Mouse (Mus musculus): ENCODE measurements around the gene Slc4a1ap. TPM values are rescaled to one million over a fixed set of nuclear protein-coding genes. Genes with fewer than 3 reads are reported as not detected.
A peak's percentile ranks its signal among the peaks of the same experiment; 100 is the strongest.
"Not testable (repeated sequence)": the region's sequence is repeated elsewhere in the genome, so short reads cannot be mapped to it uniquely, and the experiment has no call there.

Gene Slc4a1ap
- polyA plus RNA-seq, 1 experiment from 2014 or later = 25.4 TPM

DNA sequence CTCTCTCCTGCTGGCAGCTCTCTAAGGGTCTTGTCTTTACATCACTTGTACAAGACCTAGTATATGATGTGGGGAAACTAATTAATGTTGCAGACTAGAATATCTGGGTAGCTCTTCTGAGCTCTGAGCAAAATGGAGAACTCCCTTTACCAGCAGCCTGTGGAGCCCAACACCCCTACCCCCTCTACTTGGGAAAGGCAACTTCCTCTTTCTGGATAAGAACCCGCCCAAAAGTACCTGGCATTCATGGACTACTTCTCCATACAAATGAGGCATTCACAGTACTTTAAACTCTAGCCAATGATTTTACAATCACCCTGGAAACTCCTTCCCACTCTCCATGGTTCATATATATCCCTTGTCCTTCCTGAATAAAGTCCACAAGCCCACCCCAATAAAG, 14.3 kb upstream of the Slc4a1ap start:
- ATAC-seq (replicated peaks; ENCODE audit: low FRiP score, low TSS enrichment, low read depth) (no peak), DNase-seq (ENCODE audit: low spot score) (no peak)
- WGBS = 76% methylated on average over 1 of the region's 1 CpGs
- Histone ChIP-seq H3K27me3 (replicated peaks; ENCODE audit: control insufficient read depth, insufficient read depth, low read length) (no peaks in the 10 kb centered on the region), H3K4me1 (replicated peaks; ENCODE audit: control insufficient read depth, insufficient read depth, low read length) (no peaks in the 10 kb centered on the region), H3K27ac (ENCODE audit: low read depth) (no peak overlapping the region), H3K36me3 (ENCODE audit: control insufficient read depth, insufficient read depth, low read length) (peaks cover 88% of the 10 kb centered on the region), H3K9ac (ENCODE audit: low read length) (no peak overlapping the region), H3K9me3 (ENCODE audit: control insufficient read depth, low read length) (no peaks in the 10 kb centered on the region), H3K4me3 (ENCODE audit: low read depth, low read length) (no peak overlapping the region), H3K4me2 (ENCODE audit: low read length) (no peak overlapping the region)

DNA sequence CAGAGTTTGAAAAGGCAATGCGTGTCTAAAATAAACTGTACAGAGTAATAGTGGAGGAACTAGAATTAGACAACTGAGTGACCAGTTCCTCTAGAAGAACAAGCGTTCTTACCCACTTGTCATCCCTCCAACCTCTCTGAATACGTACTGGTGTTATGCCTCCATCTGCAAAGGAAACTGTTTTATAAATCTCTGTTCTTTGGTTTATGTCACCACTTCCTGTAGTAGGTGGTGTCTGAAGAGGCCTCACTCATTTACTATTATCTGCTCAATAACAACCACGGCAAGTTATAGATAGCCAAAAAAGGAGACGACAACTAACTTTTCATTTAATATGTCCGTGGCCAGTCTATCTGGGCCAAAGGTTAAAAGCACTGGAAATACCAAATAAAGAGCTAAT, 6.2 kb upstream of the Slc4a1ap start:
- H3K36me3 ChIP-seq (ENCODE audit: control insufficient read depth, insufficient read depth, low read length) = peaks cover 67% of the 10 kb centered on the region
- H3K27ac ChIP-seq (ENCODE audit: low read depth) = no peak overlapping the region
- 85% methylated on average over 6 of the region's 6 CpGs for WGBS
- no peak overlapping the region for H3K9ac ChIP-seq (ENCODE audit: low read length)
- no peak overlapping the region for H3K4me2 ChIP-seq (ENCODE audit: low read length)
- DNase-seq (ENCODE audit: low spot score) (no peak), ATAC-seq (replicated peaks; ENCODE audit: low FRiP score, low TSS enrichment, low read depth) (no peak)
- H3K27me3 ChIP-seq (replicated peaks; ENCODE audit: control insufficient read depth, insufficient read depth, low read length) = no peaks in the 10 kb centered on the region
- no peaks in the 10 kb centered on the region for H3K9me3 ChIP-seq (ENCODE audit: control insufficient read depth, low read length)
- no peaks in the 10 kb centered on the region; the same call in 1 of the 2 replicates for H3K4me1 ChIP-seq (replicated peaks; ENCODE audit: control insufficient read depth, insufficient read depth, low read length)
- H3K4me3 ChIP-seq (ENCODE audit: low read depth, low read length) = no peak overlapping the region

DNA sequence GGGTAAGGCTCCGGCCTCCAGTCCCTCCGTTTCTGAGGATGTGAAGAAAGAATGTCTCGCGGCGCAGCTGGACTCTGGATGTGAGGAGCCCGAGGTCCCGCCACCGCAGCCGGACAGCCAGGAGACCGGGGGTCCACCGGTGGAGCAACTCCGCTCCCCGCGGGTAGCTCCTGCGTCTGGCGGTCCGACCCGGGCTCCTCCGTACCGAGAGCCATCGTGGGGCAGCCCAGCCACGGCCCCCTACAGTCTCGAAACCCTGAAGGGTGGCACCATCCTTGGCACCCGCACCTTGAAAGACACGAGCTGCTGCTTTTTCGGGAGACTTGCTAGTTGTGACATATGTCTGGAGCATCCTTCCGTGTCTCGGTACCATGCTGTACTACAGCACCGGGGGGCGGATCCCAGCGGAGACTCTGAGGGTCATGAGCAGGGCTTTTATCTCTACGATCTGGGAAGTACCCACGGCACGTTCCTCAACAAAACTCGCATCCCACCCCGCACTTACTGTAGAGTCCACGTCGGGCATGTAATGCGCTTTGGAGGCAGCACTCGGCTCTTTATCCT, 404 bp downstream of the Slc4a1ap start:
- Histone ChIP-seq H3K4me3 (ENCODE audit: low read depth, low read length) (peak overlapping the region; percentile 99), H3K9me3 (ENCODE audit: control insufficient read depth, low read length) (no peaks in the 10 kb centered on the region), H3K27me3 (replicated peaks; ENCODE audit: control insufficient read depth, insufficient read depth, low read length) (no peaks in the 10 kb centered on the region), H3K4me2 (ENCODE audit: low read length) (peak overlapping the region; percentile 87), H3K9ac (ENCODE audit: low read length) (peak overlapping the region; percentile 81), H3K4me1 (replicated peaks; ENCODE audit: control insufficient read depth, insufficient read depth, low read length) (peaks cover 14% of the 10 kb centered on the region), H3K36me3 (ENCODE audit: control insufficient read depth, insufficient read depth, low read length) (peaks cover 46% of the 10 kb centered on the region), H3K27ac (ENCODE audit: low read depth) (peak overlapping the region; percentile 81)
- DNase-seq (ENCODE audit: low spot score) (no peak), ATAC-seq (replicated peaks; ENCODE audit: low FRiP score, low TSS enrichment, low read depth) (peak; percentile 45; the same call in 1 of the 2 replicates)
- WGBS = 3% methylated on average over 40 of the region's 40 CpGs

DNA sequence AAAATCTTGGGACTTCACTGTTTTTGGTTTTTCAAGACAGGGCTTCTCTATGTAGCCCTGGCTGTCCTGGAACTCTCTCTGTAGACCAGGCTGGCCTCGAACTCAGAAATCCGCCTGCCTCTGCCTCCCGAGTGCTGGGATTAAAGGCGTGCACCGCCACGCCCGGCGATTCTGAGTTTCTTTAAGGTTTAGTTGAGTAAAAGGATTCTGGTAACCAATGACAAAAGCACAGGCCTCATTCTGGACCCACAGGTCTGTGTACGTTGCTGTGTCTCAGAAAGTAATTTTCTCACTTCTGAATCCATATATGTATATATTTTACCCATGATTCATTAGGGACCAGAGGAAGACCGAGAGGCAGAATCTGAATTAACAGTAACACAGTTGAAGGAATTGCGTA, 912 bp downstream of the Slc4a1ap start, which contains the start of gene Supt7l:
Supt7l (minus strand) TSS at position 101 of the 400 bp plus-strand sequence.
- Histone ChIP-seq H3K4me3 (ENCODE audit: low read depth, low read length) (peak within 1 kb of the TSS; percentile 99), H3K9ac (ENCODE audit: low read length) (peak within 1 kb of the TSS; percentile 81), H3K27ac (ENCODE audit: low read depth) (peak within 1 kb of the TSS; percentile 81), H3K4me2 (ENCODE audit: low read length) (peak within 1 kb of the TSS; percentile 87), H3K4me1 (replicated peaks; ENCODE audit: control insufficient read depth, insufficient read depth, low read length) (peaks cover 14% of the 10 kb centered on the region), H3K36me3 (ENCODE audit: control insufficient read depth, insufficient read depth, low read length) (peaks cover 46% of the 10 kb centered on the region)
- H3K9me3 ChIP-seq (ENCODE audit: control insufficient read depth, low read length); H3K27me3 ChIP-seq (replicated peaks; ENCODE audit: control insufficient read depth, insufficient read depth, low read length); DNase-seq (ENCODE audit: low spot score); ATAC-seq (replicated peaks; ENCODE audit: low FRiP score, low TSS enrichment, low read depth): not testable (repeated sequence)
- 73% methylated on average over 11 of the region's 11 CpGs for WGBS

DNA sequence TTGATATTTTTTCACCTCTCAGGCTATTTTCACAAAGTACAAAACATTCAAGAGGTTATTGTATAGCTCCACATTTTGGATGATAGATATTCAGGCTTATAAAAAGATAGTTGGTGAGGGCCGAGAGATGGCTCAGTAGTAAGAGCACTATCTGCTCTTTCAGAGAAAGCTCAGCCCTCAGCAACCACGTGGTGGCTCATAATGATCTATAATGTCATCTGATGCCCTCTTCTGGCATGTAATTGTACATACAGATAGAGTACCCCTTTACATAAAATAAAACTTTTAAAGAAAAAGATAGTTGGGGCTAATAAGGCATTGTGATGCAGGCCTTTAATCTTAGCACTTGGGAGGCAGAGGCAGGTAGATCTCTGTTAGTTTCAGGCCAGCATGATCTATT, 1.8 kb downstream of the Slc4a1ap start:
- peaks cover 49% of the 10 kb centered on the region for H3K36me3 ChIP-seq (ENCODE audit: control insufficient read depth, insufficient read depth, low read length)
- no peak overlapping the region for H3K4me3 ChIP-seq (ENCODE audit: low read depth, low read length)
- H3K9me3 ChIP-seq (ENCODE audit: control insufficient read depth, low read length) = no peaks in the 10 kb centered on the region
- H3K27ac ChIP-seq (ENCODE audit: low read depth) = no peak overlapping the region
- H3K27me3 ChIP-seq (replicated peaks; ENCODE audit: control insufficient read depth, insufficient read depth, low read length) = no peaks in the 10 kb centered on the region
- peaks cover 14% of the 10 kb centered on the region for H3K4me1 ChIP-seq (replicated peaks; ENCODE audit: control insufficient read depth, insufficient read depth, low read length)
- H3K4me2 ChIP-seq (ENCODE audit: low read length) = no peak overlapping the region
- ATAC-seq (replicated peaks; ENCODE audit: low FRiP score, low TSS enrichment, low read depth) (no peak), DNase-seq (ENCODE audit: low spot score) (no peak)
- WGBS = 48% methylated on average over 2 of the region's 2 CpGs
- no peak overlapping the region for H3K9ac ChIP-seq (ENCODE audit: low read length)

DNA sequence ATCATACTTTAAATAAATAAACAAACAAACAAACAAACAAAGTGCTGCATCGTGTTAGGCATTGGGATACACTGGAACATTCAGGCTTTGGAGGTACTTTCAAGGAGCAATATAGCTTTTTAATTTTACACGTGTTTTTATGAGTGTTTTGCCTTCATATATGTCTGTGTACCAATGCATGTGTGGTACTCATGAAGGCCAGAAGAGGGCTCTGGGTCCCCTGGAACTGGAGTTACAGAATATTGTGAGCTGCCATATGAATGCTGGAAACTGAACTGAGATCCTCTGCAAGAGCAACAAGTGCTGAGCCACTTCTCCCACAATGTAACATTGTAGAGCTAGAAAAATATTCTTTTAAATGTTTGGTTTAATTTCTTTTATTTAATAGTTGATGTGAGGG, 8.4 kb downstream of the Slc4a1ap start:
- Histone ChIP-seq H3K4me1 (replicated peaks; ENCODE audit: control insufficient read depth, insufficient read depth, low read length) (no peaks in the 10 kb centered on the region), H3K27ac (ENCODE audit: low read depth) (no peak overlapping the region), H3K27me3 (replicated peaks; ENCODE audit: control insufficient read depth, insufficient read depth, low read length) (no peaks in the 10 kb centered on the region), H3K36me3 (ENCODE audit: control insufficient read depth, insufficient read depth, low read length) (peaks cover 94% of the 10 kb centered on the region), H3K4me3 (ENCODE audit: low read depth, low read length) (no peak overlapping the region), H3K9ac (ENCODE audit: low read length) (no peak overlapping the region), H3K9me3 (ENCODE audit: control insufficient read depth, low read length) (no peaks in the 10 kb centered on the region), H3K4me2 (ENCODE audit: low read length) (no peak overlapping the region)
- ATAC-seq (replicated peaks; ENCODE audit: low FRiP score, low TSS enrichment, low read depth) (no peak), DNase-seq (ENCODE audit: low spot score) (no peak)
- WGBS = 89% methylated on average over 2 of the region's 2 CpGs

DNA sequence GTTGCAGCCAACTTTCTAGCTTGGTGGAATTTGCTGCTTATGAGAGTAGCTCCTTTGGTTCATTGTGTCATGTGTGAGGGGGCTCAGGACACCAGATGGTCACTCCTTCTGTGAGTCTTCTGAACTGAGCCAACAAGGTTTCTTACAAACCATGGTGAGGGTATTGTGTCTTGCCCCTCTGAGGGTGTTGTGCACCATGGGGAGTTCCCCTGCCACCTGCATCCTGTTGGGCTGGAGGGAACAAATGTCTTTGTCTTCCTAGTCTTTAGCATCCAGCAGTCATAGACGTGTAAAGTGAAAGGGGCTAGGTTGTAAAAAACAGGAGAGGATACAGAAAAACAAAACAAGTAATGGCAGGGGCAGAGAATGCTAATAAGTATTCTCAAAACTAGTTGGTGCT, 32.6 kb downstream of the Slc4a1ap start:
- H3K27ac ChIP-seq (ENCODE audit: low read depth) = no peak overlapping the region
- no peak for DNase-seq (ENCODE audit: low spot score)
- ATAC-seq (replicated peaks; ENCODE audit: low FRiP score, low TSS enrichment, low read depth) = no peak
- no peak overlapping the region for H3K4me3 ChIP-seq (ENCODE audit: low read depth, low read length)
- 0 out of 2 replicates have a peak, but pooled peaks cover 4% of the 10 kb centered on the region for H3K4me1 ChIP-seq (replicated peaks; ENCODE audit: control insufficient read depth, insufficient read depth, low read length)
- no peak overlapping the region for H3K9ac ChIP-seq (ENCODE audit: low read length)
- H3K9me3 ChIP-seq (ENCODE audit: control insufficient read depth, low read length) = no peaks in the 10 kb centered on the region
- no peak overlapping the region for H3K4me2 ChIP-seq (ENCODE audit: low read length)
- WGBS = 58% methylated on average over 1 of the region's 1 CpGs
- H3K36me3 ChIP-seq (ENCODE audit: control insufficient read depth, insufficient read depth, low read length) = peaks cover 54% of the 10 kb centered on the region
- no peaks in the 10 kb centered on the region for H3K27me3 ChIP-seq (replicated peaks; ENCODE audit: control insufficient read depth, insufficient read depth, low read length)

DNA sequence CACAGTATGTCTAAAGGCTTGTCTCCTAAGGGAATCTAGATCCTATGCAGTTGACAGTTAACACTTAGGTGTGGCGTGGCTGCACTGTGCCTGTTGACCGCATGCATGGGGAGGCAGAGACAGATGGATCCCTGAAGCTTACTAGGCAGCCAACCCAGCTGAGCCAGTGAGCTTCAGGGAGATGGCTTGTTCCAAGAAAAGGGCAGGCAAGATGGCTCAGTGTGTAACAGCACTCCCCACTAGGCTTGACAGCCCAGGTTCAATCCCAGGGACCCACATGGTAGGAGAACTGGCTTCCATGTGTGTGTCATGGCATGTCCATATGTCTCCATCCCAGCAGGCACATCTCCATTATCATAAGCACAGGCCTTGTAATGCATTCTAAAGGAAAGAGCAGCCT, 33.6 kb downstream of the Slc4a1ap start:
- Histone ChIP-seq H3K27ac (ENCODE audit: low read depth) (no peak overlapping the region), H3K9me3 (ENCODE audit: control insufficient read depth, low read length) (no peaks in the 10 kb centered on the region), H3K4me3 (ENCODE audit: low read depth, low read length) (no peak overlapping the region), H3K27me3 (replicated peaks; ENCODE audit: control insufficient read depth, insufficient read depth, low read length) (no peaks in the 10 kb centered on the region), H3K4me2 (ENCODE audit: low read length) (no peak overlapping the region), H3K9ac (ENCODE audit: low read length) (no peak overlapping the region), H3K36me3 (ENCODE audit: control insufficient read depth, insufficient read depth, low read length) (peaks cover 45% of the 10 kb centered on the region), H3K4me1 (replicated peaks; ENCODE audit: control insufficient read depth, insufficient read depth, low read length) (0 out of 2 replicates have a peak, but pooled peaks cover 4% of the 10 kb centered on the region)
- ATAC-seq (replicated peaks; ENCODE audit: low FRiP score, low TSS enrichment, low read depth) (no peak), DNase-seq (ENCODE audit: low spot score) (no peak)
- WGBS = 94% methylated on average over 2 of the region's 2 CpGs

DNA sequence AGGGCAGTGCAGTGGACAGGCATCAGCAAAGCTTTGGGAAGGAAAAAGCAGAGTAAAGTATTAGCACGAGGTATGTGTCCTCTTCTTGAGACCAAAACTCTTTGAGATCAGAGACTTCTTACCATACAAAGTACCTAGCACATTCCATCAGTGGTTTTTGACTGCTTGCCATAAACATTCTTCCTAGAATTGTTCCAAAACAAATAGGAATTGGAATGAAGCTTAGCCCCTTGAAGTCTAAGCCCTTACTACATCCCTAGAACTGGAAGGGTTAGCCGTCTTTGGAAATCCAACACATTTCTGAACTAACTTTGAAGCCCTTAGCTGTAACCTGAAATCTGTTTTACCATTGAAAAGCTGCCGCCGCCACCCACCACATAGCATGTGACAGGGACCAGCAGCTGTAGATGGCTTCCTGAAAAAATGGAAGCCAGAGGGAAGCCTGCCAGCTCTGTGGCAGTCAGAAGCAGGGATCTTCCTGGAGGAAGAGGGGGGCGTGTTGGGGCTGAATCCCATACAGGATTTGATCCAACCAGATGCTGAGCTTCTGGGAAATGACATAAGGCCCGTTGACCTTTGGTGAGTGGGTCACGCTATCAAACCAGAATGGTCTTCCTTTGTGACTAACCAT, 35.4 kb downstream of the Slc4a1ap start:
- H3K4me1 ChIP-seq (replicated peaks; ENCODE audit: control insufficient read depth, insufficient read depth, low read length) = 0 out of 2 replicates have a peak, but pooled peaks cover 4% of the 10 kb centered on the region
- peaks cover 38% of the 10 kb centered on the region for H3K36me3 ChIP-seq (ENCODE audit: control insufficient read depth, insufficient read depth, low read length)
- H3K9me3 ChIP-seq (ENCODE audit: control insufficient read depth, low read length) = no peaks in the 10 kb centered on the region
- WGBS = 85% methylated on average over 7 of the region's 7 CpGs
- H3K9ac ChIP-seq (ENCODE audit: low read length) = no peak overlapping the region
- H3K27me3 ChIP-seq (replicated peaks; ENCODE audit: control insufficient read depth, insufficient read depth, low read length) = no peaks in the 10 kb centered on the region
- H3K27ac ChIP-seq (ENCODE audit: low read depth) = no peak overlapping the region
- no peak overlapping the region for H3K4me3 ChIP-seq (ENCODE audit: low read depth, low read length)
- H3K4me2 ChIP-seq (ENCODE audit: low read length) = no peak overlapping the region
- DNase-seq (ENCODE audit: low spot score) (no peak), ATAC-seq (replicated peaks; ENCODE audit: low FRiP score, low TSS enrichment, low read depth) (no peak)
